Mouse (Mus musculus): Measurements from ENCODE around the gene Auts2. TPM values are rescaled to one million over a fixed set of nuclear protein-coding genes. Genes with fewer than 3 reads are reported as not detected.

The Auts2 gene
- polyA plus RNA-seq, 1 experiment from 2014 or later, result 71.4 TPM

- 38% methylated on average over 4 of the region's 4 CpGs for WGBS
- DNase-seq (ENCODE audit: low spot score) (no peak), ATAC-seq (replicated peaks; ENCODE audit: low FRiP score) (no peak)
- Histone ChIP-seq H3K36me3 (ENCODE audit: control insufficient read depth, insufficient read depth, low read length) (no peaks in the 10 kb centered on the region), H3K4me3 (ENCODE audit: low read depth, low read length) (no peak overlapping the region), H3K27me3 (ENCODE audit: control insufficient read depth, insufficient read depth, low read length) (peaks cover 50% of the 10 kb centered on the region), H3K9ac (ENCODE audit: low read length) (no peak overlapping the region), H3K27ac (ENCODE audit: low read depth, low read length) (no peak overlapping the region), H3K4me1 (replicated peaks; ENCODE audit: control insufficient read depth, insufficient read depth, low read length) (peaks cover 31% of the 10 kb centered on the region), H3K9me3 (ENCODE audit: control insufficient read depth, low read length) (no peaks in the 10 kb centered on the region), H3K4me2 (ENCODE audit: low read depth, low read length, severe bottlenecking) (no peak overlapping the region)
Measured at GRCm38 (mm10) chr5:131647104-131647682, 896.0 kb downstream of the Auts2 start.

GRCm38 (mm10) chr5:131646192-131646775, 896.9 kb downstream of the Auts2 start:
- Histone ChIP-seq H3K9me3 (ENCODE audit: control insufficient read depth, low read length) (no peaks in the 10 kb centered on the region), H3K4me3 (ENCODE audit: low read depth, low read length) (no peak overlapping the region), H3K27ac (ENCODE audit: low read depth, low read length) (no peak overlapping the region), H3K4me2 (ENCODE audit: low read depth, low read length, severe bottlenecking) (no peak overlapping the region), H3K27me3 (ENCODE audit: control insufficient read depth, insufficient read depth, low read length) (peaks cover 48% of the 10 kb centered on the region), H3K9ac (ENCODE audit: low read length) (no peak overlapping the region), H3K36me3 (ENCODE audit: control insufficient read depth, insufficient read depth, low read length) (no peaks in the 10 kb centered on the region), H3K4me1 (replicated peaks; ENCODE audit: control insufficient read depth, insufficient read depth, low read length) (peaks cover 34% of the 10 kb centered on the region)
- peak; percentile 22 for ATAC-seq (replicated peaks; ENCODE audit: low FRiP score)
- WGBS, result 20% methylated on average over 10 of the region's 10 CpGs
- peak; percentile 60 for DNase-seq (ENCODE audit: low spot score)

- Histone ChIP-seq H3K27me3 (ENCODE audit: control insufficient read depth, insufficient read depth, low read length) (peaks cover 46% of the 10 kb centered on the region), H3K36me3 (ENCODE audit: control insufficient read depth, insufficient read depth, low read length) (no peaks in the 10 kb centered on the region)
Measured at GRCm38 (mm10) chr5:131645341-131646191, 897.6 kb downstream of the Auts2 start.

GRCm38 (mm10) chr5:131644331-131644730, 898.8 kb downstream of the Auts2 start:
- no peak overlapping the region for H3K4me2 ChIP-seq (ENCODE audit: low read depth, low read length, severe bottlenecking)
- DNase-seq (ENCODE audit: low spot score) (no peak), ATAC-seq (replicated peaks; ENCODE audit: low FRiP score) (no peak)
- H3K9me3 ChIP-seq (ENCODE audit: control insufficient read depth, low read length), result no peaks in the 10 kb centered on the region
- H3K27me3 ChIP-seq (ENCODE audit: control insufficient read depth, insufficient read depth, low read length), result peaks cover 35% of the 10 kb centered on the region
- H3K36me3 ChIP-seq (ENCODE audit: control insufficient read depth, insufficient read depth, low read length), result no peaks in the 10 kb centered on the region
- H3K4me1 ChIP-seq (replicated peaks; ENCODE audit: control insufficient read depth, insufficient read depth, low read length), result peaks cover 36% of the 10 kb centered on the region
- 68% methylated on average over 6 of the region's 6 CpGs for WGBS
- H3K9ac ChIP-seq (ENCODE audit: low read length), result no peak overlapping the region
- H3K27ac ChIP-seq (ENCODE audit: low read depth, low read length), result no peak overlapping the region
- no peak overlapping the region for H3K4me3 ChIP-seq (ENCODE audit: low read depth, low read length)

More at GRCm38 (mm10) chr5:131645341-131646191, 897.6 kb downstream of the Auts2 start:
- Histone ChIP-seq H3K4me3 (ENCODE audit: low read depth, low read length) (no peak overlapping the region), H3K4me1 (replicated peaks; ENCODE audit: control insufficient read depth, insufficient read depth, low read length) (peaks cover 36% of the 10 kb centered on the region), H3K9me3 (ENCODE audit: control insufficient read depth, low read length) (no peaks in the 10 kb centered on the region), H3K27ac (ENCODE audit: low read depth, low read length) (no peak overlapping the region), H3K4me2 (ENCODE audit: low read depth, low read length, severe bottlenecking) (no peak overlapping the region), H3K9ac (ENCODE audit: low read length) (no peak overlapping the region)
- ATAC-seq (replicated peaks; ENCODE audit: low FRiP score), result peak; percentile 76
- DNase-seq (ENCODE audit: low spot score), result peak; percentile 88
- 6% methylated on average over 18 of the region's 18 CpGs for WGBS

GRCm38 (mm10) chr5:131643176-131644174, 899.7 kb downstream of the Auts2 start:
- H3K4me2 ChIP-seq (ENCODE audit: low read depth, low read length, severe bottlenecking), result peak overlapping the region; percentile 28

GRCm38 (mm10) chr5:131642752-131643151, 900.4 kb downstream of the Auts2 start:
- Histone ChIP-seq H3K27me3 (ENCODE audit: control insufficient read depth, insufficient read depth, low read length) (peaks cover 20% of the 10 kb centered on the region), H3K27ac (ENCODE audit: low read depth, low read length) (peak overlapping the region; percentile 71), H3K9ac (ENCODE audit: low read length) (no peak overlapping the region), H3K9me3 (ENCODE audit: control insufficient read depth, low read length) (no peaks in the 10 kb centered on the region), H3K4me3 (ENCODE audit: low read depth, low read length) (no peak overlapping the region), H3K36me3 (ENCODE audit: control insufficient read depth, insufficient read depth, low read length) (no peaks in the 10 kb centered on the region), H3K4me2 (ENCODE audit: low read depth, low read length, severe bottlenecking) (peak overlapping the region; percentile 28), H3K4me1 (replicated peaks; ENCODE audit: control insufficient read depth, insufficient read depth, low read length) (peaks cover 32% of the 10 kb centered on the region)
- ATAC-seq (replicated peaks; ENCODE audit: low FRiP score), result no peak; the same call in 1 of the 2 replicates
- WGBS, result 32% methylated on average over 2 of the region's 2 CpGs
- no peak for DNase-seq (ENCODE audit: low spot score)

More at GRCm38 (mm10) chr5:131643176-131644174, 899.7 kb downstream of the Auts2 start:
- DNase-seq (ENCODE audit: low spot score), result peak; percentile 83
- H3K9ac ChIP-seq (ENCODE audit: low read length), result no peak overlapping the region
- H3K36me3 ChIP-seq (ENCODE audit: control insufficient read depth, insufficient read depth, low read length), result no peaks in the 10 kb centered on the region
- no peak overlapping the region for H3K4me3 ChIP-seq (ENCODE audit: low read depth, low read length)
- WGBS, result 13% methylated on average over 23 of the region's 23 CpGs
- peak; percentile 78 for ATAC-seq (replicated peaks; ENCODE audit: low FRiP score)
- peak overlapping the region; percentile 71 for H3K27ac ChIP-seq (ENCODE audit: low read depth, low read length)
- H3K9me3 ChIP-seq (ENCODE audit: control insufficient read depth, low read length), result no peaks in the 10 kb centered on the region
- H3K27me3 ChIP-seq (ENCODE audit: control insufficient read depth, insufficient read depth, low read length), result peaks cover 27% of the 10 kb centered on the region
- peaks cover 36% of the 10 kb centered on the region for H3K4me1 ChIP-seq (replicated peaks; ENCODE audit: control insufficient read depth, insufficient read depth, low read length)

GRCm38 (mm10) chr5:131636431-131636830, 906.7 kb downstream of the Auts2 start:
- Histone ChIP-seq H3K9ac (ENCODE audit: low read length) (no peak overlapping the region), H3K4me1 (replicated peaks; ENCODE audit: control insufficient read depth, insufficient read depth, low read length) (peaks cover 8% of the 10 kb centered on the region), H3K4me2 (ENCODE audit: low read depth, low read length, severe bottlenecking) (no peak overlapping the region), H3K36me3 (ENCODE audit: control insufficient read depth, insufficient read depth, low read length) (no peaks in the 10 kb centered on the region), H3K27me3 (ENCODE audit: control insufficient read depth, insufficient read depth, low read length) (peaks cover 12% of the 10 kb centered on the region; the same call in 1 of the 2 replicates), H3K9me3 (ENCODE audit: control insufficient read depth, low read length) (no peaks in the 10 kb centered on the region), H3K27ac (ENCODE audit: low read depth, low read length) (no peak overlapping the region), H3K4me3 (ENCODE audit: low read depth, low read length) (no peak overlapping the region)
- DNase-seq (ENCODE audit: low spot score) (no peak), ATAC-seq (replicated peaks; ENCODE audit: low FRiP score) (no peak)
- whole genome bisulfite sequencing, result 86% methylated on average over 5 of the region's 5 CpGs

GRCm38 (mm10) chr5:131634731-131635130, 908.4 kb downstream of the Auts2 start:
- no peaks in the 10 kb centered on the region for H3K9me3 ChIP-seq (ENCODE audit: control insufficient read depth, low read length)
- DNase-seq (ENCODE audit: low spot score) (no peak), ATAC-seq (replicated peaks; ENCODE audit: low FRiP score) (no peak)
- WGBS, result 93% methylated on average over 7 of the region's 7 CpGs
- no peak overlapping the region for H3K9ac ChIP-seq (ENCODE audit: low read length)
- H3K36me3 ChIP-seq (ENCODE audit: control insufficient read depth, insufficient read depth, low read length), result no peaks in the 10 kb centered on the region
- H3K4me2 ChIP-seq (ENCODE audit: low read depth, low read length, severe bottlenecking), result no peak overlapping the region
- peaks cover 5% of the 10 kb centered on the region; the same call in 1 of the 2 replicates for H3K27me3 ChIP-seq (ENCODE audit: control insufficient read depth, insufficient read depth, low read length)
- peaks cover 12% of the 10 kb centered on the region for H3K4me1 ChIP-seq (replicated peaks; ENCODE audit: control insufficient read depth, insufficient read depth, low read length)
- no peak overlapping the region for H3K4me3 ChIP-seq (ENCODE audit: low read depth, low read length)
- no peak overlapping the region for H3K27ac ChIP-seq (ENCODE audit: low read depth, low read length)

Data from forebrain, embryonic 11.5 days (tissue).